Mouse (Mus musculus) G1E (cell line): ENCODE results near the gene Cog5. TPM values are rescaled to one million over a fixed set of nuclear protein-coding genes. Genes with fewer than 3 reads are reported as not detected.

Experiments
- ATAC-seq: 2 replicates; pipeline ENCODE4 v1.8.0; 2016; ENCODE audit warnings: mild to moderate bottlenecking; ENCODE audit not compliant: insufficient number of reproducible peaks, poor library complexity, low FRiP score, severe bottlenecking; ENCODE audit errors: extremely low read depth
- DNase-seq: peaks from one replicate; pipeline ENCODE4 v3.0.0; 2012; ENCODE audit warnings: low spot score
- H3K27me3 ChIP-seq: 2 replicates; pipeline ENCODE4 v1.6.1; 2012; ENCODE audit warnings: mild to moderate bottlenecking, low read length, inconsistent platforms; ENCODE audit not compliant: insufficient read depth
- H3K36me3 ChIP-seq: replicated peaks from 2 replicates; pipeline ENCODE3; 2012; ENCODE audit warnings: mild to moderate bottlenecking, inconsistent platforms
- H3K4me1 ChIP-seq: 2 replicates; pipeline ENCODE4 v1.6.1; 2012; ENCODE audit warnings: low read depth, low read length, inconsistent platforms, mixed read lengths; ENCODE audit not compliant: insufficient read depth
- H3K4me3 ChIP-seq: 2 replicates; pipeline ENCODE4 v1.5.1; 2012; ENCODE audit warnings: low read depth, mild to moderate bottlenecking, inconsistent platforms, low read length, moderate library complexity, mixed read lengths
- H3K9me3 ChIP-seq: replicated peaks from 2 replicates; pipeline ENCODE4 v1.6.1; 2012; ENCODE audit warnings: inconsistent platforms
- CTCF ChIP-seq: IDR thresholded peaks from 2 replicates; pipeline ENCODE4 v1.5.1; 2012; ENCODE audit warnings: low read depth, low read length, inconsistent platforms, mixed read lengths
- GATA1 ChIP-seq: IDR thresholded peaks from 2 replicates; pipeline ENCODE4 v1.6.1; 2012; ENCODE audit warnings: borderline replicate concordance, low read length, inconsistent platforms, mixed read lengths
- GATA2 ChIP-seq: IDR thresholded peaks from 2 replicates; pipeline ENCODE4 v1.6.1; 2012; ENCODE audit warnings: low read depth, low read length, inconsistent platforms, borderline replicate concordance
- POLR2AphosphoS5 ChIP-seq: IDR thresholded peaks from 2 replicates; pipeline ENCODE4 v1.6.1; 2012; ENCODE audit warnings: low read depth, low read length, inconsistent platforms; ENCODE audit not compliant: insufficient replicate concordance
- TAL1 ChIP-seq: conservative IDR thresholded peaks from 2 replicates; pipeline ENCODE4 v1.6.1; 2012; ENCODE audit warnings: low read depth, low read length, inconsistent platforms, mixed read lengths
- polyA plus RNA-seq: library from polyadenylated mRNA; stranded (reverse); fragments of >175 nt; gene quantifications from 2 replicates; pipeline ENCODE4 v1.2.3, GENCODE M21; 2012
- total RNA-seq, 2 experiments: library from RNA; stranded (forward) in 1 of 2; stranded (reverse) in 1 of 2; fragments of 200-1000 nt in 1 of 2; fragments of >200 nt in 1 of 2; fragmentation: Nextera tagmentation in 1 of 2; gene quantifications; 2 replicates each; pipeline ENCODE4 v1.2.3; 2014 to 2017

The Cog5 gene
- total and polyA plus RNA-seq, 3 experiments = 4.7 to 142 (median 101) TPM

DNA sequence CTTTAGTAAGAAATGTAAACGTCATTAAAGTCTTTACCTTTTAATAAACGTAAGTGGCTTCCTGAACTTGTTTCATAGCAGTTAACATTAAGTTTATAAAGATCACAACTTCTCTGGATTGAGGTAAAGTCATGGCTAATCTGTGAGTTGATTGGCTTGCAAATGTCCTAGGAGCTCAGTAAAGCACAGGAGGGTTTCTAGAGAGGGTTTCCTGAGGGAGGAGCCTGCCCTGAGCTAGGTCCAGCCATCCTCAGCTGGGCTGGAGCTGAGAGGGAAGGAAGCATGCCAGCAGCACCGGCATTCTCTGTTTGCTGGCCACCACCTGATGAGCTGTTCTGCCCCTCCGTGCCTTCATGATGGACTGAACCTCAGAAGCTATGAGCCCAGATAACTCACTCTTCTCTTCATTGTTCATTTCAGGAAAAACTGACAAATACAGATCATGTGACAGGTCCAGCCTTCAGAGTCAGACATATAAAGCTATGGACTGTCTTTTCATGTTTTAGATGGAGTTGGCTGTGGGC, 245.8 kb downstream of the Cog5 start:
- ATAC-seq = no peak
- H3K36me3 ChIP-seq = peaks cover 53% of the 10 kb centered on the region

DNA sequence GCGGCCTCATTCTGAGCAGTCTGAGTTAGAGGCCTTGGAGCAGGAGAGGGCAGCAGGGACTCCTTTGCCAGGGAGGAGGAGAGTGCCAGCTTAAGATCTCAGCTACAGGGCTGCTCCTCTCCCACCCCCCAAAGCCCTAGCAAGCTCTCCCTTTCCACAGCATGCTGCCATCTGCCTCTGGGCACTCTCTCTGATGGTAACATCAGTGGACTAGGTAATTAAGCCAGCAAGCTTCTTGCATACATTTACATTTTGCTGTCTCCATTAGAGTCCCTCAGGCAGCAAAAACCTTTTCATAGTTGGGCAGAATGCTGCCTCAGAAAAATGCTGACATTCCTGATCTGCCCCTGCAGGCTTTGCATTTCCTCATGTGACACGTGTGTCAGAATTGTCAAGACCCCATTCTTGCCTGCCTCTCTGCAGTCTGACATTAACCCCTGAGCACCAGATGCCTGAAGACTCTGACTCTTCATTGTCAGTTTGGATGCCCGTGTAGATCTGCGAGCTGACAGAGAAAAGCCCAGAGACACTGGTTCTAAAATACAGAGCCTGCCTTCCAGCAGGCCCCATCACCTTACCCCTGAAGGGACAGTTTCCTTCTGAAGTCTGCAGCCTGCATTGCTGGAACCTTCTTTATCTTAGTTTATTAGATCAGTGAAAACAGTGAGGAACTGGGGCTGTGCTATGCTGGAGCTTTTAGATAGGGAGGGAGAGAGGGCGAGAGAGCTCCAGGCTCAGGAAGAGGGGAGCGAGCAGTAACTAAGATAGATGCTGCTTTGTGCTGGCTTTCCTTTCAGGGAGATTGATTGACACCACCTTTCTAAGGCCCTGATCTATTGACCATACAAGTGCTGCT, 251.3 kb downstream of the Cog5 start:
- Histone ChIP-seq H3K36me3 (peaks cover 39% of the 10 kb centered on the region), H3K27me3 (no peaks in the 10 kb centered on the region), H3K9me3 (peaks cover 3% of the 10 kb centered on the region; the same call in 1 of the 2 replicates), H3K4me3 (no peak overlapping the region), H3K4me1 (peaks cover 2% of the 10 kb centered on the region; the same call in 1 of the 2 replicates)
- ATAC-seq (no peak), DNase-seq (no peak)
- TF ChIP-seq TAL1 (no peak), GATA2 (no peak), CTCF (no peak), GATA1 (no peak), POLR2AphosphoS5 (no peak)

More for the DNA sequence above, 245.8 kb downstream of the Cog5 start:
- Histone ChIP-seq H3K9me3 (peaks cover 3% of the 10 kb centered on the region; the same call in 1 of the 2 replicates), H3K4me3 (no peak overlapping the region), H3K27me3 (no peaks in the 10 kb centered on the region), H3K4me1 (peaks cover 2% of the 10 kb centered on the region; the same call in 1 of the 2 replicates)
- no peak for TF ChIP-seq TAL1
- no peak for TF ChIP-seq POLR2AphosphoS5
- TF ChIP-seq GATA1 = no peak
- no peak for TF ChIP-seq GATA2
- TF ChIP-seq CTCF = no peak
- no peak for DNase-seq

DNA sequence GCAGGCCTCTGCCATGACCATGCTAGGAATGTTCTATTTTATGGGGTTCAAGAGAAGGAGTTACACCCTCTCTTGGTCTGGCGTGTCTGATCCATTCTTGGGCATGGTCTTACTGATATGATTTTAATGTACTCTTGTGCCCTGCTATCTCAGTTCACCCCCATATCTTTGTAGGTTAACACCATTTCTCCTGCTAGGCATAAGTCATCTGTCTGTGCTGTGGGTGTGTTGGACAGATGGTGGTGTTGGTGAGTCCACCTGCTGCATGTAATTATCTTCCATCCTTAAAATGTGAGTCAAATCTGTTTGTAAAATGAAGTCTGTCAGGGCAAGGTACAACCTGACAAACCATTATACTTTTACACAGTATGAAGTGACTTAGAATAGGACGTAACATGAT, 252.8 kb downstream of the Cog5 start:
- ATAC-seq = no peak
- H3K27me3 ChIP-seq = no peaks in the 10 kb centered on the region
- H3K4me3 ChIP-seq = no peak overlapping the region
- TF ChIP-seq POLR2AphosphoS5 (no peak), TAL1 (no peak), CTCF (no peak), GATA1 (no peak), GATA2 (no peak)
- H3K4me1 ChIP-seq = peaks cover 2% of the 10 kb centered on the region; the same call in 1 of the 2 replicates
- H3K36me3 ChIP-seq = peaks cover 36% of the 10 kb centered on the region
- peaks cover 3% of the 10 kb centered on the region; the same call in 1 of the 2 replicates for H3K9me3 ChIP-seq
- DNase-seq = no peak

DNA sequence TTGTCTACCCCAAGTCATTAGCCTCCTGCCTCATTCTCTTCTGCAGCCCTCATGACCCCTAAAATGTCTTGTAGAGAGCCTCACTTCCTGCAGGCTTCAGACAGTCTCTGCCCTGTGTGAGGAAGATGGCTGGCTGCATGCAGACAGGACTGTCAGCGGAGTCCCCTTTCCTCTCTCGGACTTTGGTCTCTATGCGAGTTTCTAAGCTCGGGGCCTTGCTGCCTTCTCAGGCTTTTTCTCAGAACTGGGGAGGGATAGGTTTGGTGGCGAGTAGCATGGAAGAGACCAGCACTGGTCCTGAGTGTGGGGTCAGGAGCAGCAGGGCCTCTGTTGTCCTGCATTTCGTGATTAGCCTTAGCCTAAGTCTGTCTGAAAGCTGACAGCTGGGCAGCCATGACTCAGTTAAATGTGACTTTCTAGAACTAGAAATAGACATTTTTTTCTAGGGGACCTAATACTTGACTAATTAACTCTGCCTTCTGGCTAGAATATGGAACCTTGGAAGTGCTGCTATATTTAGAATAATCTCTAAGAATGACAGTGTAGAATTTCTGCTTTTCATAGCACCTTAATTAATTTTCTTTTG, 258.4 kb downstream of the Cog5 start:
- DNase-seq = no peak
- Histone ChIP-seq H3K4me3 (no peak overlapping the region), H3K9me3 (no peaks in the 10 kb centered on the region), H3K27me3 (no peaks in the 10 kb centered on the region), H3K36me3 (peaks cover 39% of the 10 kb centered on the region), H3K4me1 (peaks cover 7% of the 10 kb centered on the region)
- no peak for ATAC-seq
- no peak for TF ChIP-seq POLR2AphosphoS5

DNA sequence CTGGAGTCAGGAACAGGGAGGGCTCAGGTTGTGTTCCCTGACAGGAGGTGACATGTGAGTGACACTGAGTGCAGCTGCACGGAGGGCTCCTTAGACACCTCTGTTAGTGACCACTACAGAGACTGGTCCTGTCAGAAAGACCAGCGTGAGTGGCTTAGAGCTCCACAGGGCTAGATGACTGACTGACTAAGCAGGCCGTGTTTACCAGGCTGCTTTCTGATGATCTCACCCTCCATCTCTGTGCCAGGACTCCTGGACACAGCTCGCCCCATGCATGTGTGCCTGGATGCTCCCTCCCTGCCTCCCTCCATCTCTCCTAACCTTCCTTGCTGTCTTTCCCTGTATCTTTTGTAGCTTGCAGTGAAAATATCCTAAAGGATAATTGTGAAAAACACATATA, 258.9 kb downstream of the Cog5 start:
- DNase-seq (no peak), ATAC-seq (no peak)
- no peak overlapping the region for H3K4me3 ChIP-seq

DNA sequence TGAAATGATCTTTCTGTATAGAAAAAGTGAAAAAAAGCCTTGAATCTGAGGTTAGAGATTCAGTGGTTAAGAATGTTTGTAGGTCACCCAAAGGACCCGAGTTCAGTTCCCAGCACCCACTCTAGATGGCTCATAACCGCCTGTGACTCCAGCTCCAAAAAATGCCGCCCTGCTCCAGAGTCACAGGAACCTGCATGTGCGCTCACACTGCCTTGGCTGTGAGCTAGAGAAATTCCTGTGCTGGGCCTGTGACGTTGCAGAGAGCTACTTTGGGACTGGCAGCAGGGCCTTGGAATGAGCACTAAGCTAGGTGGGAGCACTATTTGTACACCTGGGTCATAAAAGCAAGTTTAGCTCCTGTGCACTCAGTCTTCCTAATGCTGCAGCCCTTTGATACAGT, 262.0 kb downstream of the Cog5 start:
- no peak for TF ChIP-seq GATA2
- TF ChIP-seq GATA1 = no peak
- no peak for TF ChIP-seq TAL1
- TF ChIP-seq CTCF = no peak
- TF ChIP-seq POLR2AphosphoS5 = no peak
- Histone ChIP-seq H3K4me1 (peaks cover 11% of the 10 kb centered on the region), H3K4me3 (no peak overlapping the region), H3K27me3 (no peaks in the 10 kb centered on the region), H3K9me3 (no peaks in the 10 kb centered on the region), H3K36me3 (peaks cover 65% of the 10 kb centered on the region)
- no peak for ATAC-seq
- DNase-seq = no peak

More for the DNA sequence above, 258.9 kb downstream of the Cog5 start:
- Histone ChIP-seq H3K27me3 (no peaks in the 10 kb centered on the region), H3K4me1 (peaks cover 7% of the 10 kb centered on the region), H3K9me3 (no peaks in the 10 kb centered on the region), H3K36me3 (peaks cover 42% of the 10 kb centered on the region)
- TF ChIP-seq GATA1 (no peak), CTCF (no peak), GATA2 (no peak)
